Mouse (Mus musculus) forebrain, embryonic 11.5 days (tissue): ENCODE data around the gene Patl1. TPM values are rescaled to one million over a fixed set of nuclear protein-coding genes. Genes with fewer than 3 reads are reported as not detected.
"Not testable (repeated sequence)": the region's sequence is repeated elsewhere in the genome, so short reads cannot be mapped to it uniquely, and the experiment has no call there.

Source experiments
- ATAC-seq: fragments of 200-750 bp; cut with Nextera tagmentation; replicated peaks from 2 replicates; pipeline ENCODE4 v1.8.0; 2017; ENCODE audit warnings: moderate TSS enrichment; ENCODE audit not compliant: low FRiP score
- DNase-seq: peaks from one replicate; pipeline ENCODE4 v3.0.0-alpha.2; 2017; ENCODE audit warnings: low spot score
- H3K27ac ChIP-seq: fragments of 300-500 bp; sonication (generic); 2 replicates; pipeline ENCODE4 v1.5.1; 2014; ENCODE audit warnings: low read depth, low read length
- H3K27me3 ChIP-seq: fragments of 300-500 bp; sonication (generic); 2 replicates; pipeline ENCODE4 v1.6.1; 2014; ENCODE audit warnings: mild to moderate bottlenecking, low read length, mixed read lengths; ENCODE audit not compliant: control insufficient read depth, insufficient read depth
- H3K36me3 ChIP-seq: fragments of 300-500 bp; sonication (generic); 2 replicates; pipeline ENCODE4 v1.6.1; 2014; ENCODE audit warnings: mild to moderate bottlenecking, low read length, moderate library complexity, mixed read lengths; ENCODE audit not compliant: control insufficient read depth, insufficient read depth
- H3K4me1 ChIP-seq: fragments of 300-500 bp; sonication (generic); replicated peaks from 2 replicates; pipeline ENCODE4 v1.6.1; 2014; ENCODE audit warnings: low read length, mixed read lengths; ENCODE audit not compliant: control insufficient read depth, insufficient read depth
- H3K4me2 ChIP-seq: fragments of 300-500 bp; sonication (generic); 2 replicates; pipeline ENCODE4 v1.6.1; 2014; ENCODE audit warnings: low read depth, mild to moderate bottlenecking, low read length, moderate library complexity, mixed read lengths; ENCODE audit not compliant: severe bottlenecking
- H3K4me3 ChIP-seq: fragments of 300-500 bp; sonication (generic); 2 replicates; pipeline ENCODE4 v1.5.1; 2014; ENCODE audit warnings: low read depth, low read length
- H3K9ac ChIP-seq: fragments of 300-500 bp; sonication (generic); 2 replicates; pipeline ENCODE4 v1.6.1; 2014; ENCODE audit warnings: low read length
- H3K9me3 ChIP-seq: fragments of 300-500 bp; sonication (generic); 2 replicates; pipeline ENCODE4 v1.6.1; 2016; ENCODE audit warnings: low read length, mixed read lengths; ENCODE audit not compliant: control insufficient read depth
- WGBS: fragments of 180-500 bp; shearing (Covaris S2); extraction: QIAGEN DNeasy Blood & Tissue Kit; methylation state at CpG from one replicate; pipeline ENCODE4 v1.1.7; 2014; 5-methylcytosine and 5-hydroxymethylcytosine counted together
- polyA plus RNA-seq: library from polyadenylated mRNA; unstranded; fragments of >200 nt; fragmentation: Nextera tagmentation; extraction: Ambion mirVana; gene quantifications from 2 replicates; pipeline ENCODE4 v1.2.1, GENCODE M21; 2014

Patl1 gene
- polyA plus RNA-seq, 1 experiment from 2014 or later = 35.5 TPM

DNA sequence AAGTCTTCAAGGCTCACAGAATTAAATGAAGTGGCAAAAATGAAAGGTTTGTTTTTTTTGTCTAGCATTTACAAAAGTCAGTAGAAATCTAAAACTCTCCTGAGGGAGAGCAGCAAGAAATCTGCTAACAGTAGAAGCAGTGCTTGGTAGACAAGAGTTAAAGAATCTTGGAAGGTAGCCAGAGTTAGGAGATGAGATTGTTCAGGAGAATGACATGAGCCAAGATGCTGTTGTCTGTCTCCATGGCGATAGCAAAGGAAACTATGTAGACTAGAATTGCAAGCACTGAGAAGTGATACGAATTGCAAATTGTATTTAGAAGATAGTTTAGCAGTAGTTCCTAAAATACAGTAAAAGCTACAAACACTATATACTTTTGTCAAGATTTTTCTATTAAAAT lies 3.6 kb downstream of the Patl1 start:
- H3K36me3 ChIP-seq = no peaks in the 10 kb centered on the region; the same call in 1 of the 2 replicates
- H3K4me2 ChIP-seq = no peak overlapping the region
- H3K27ac ChIP-seq = no peak overlapping the region
- no peak overlapping the region for H3K9ac ChIP-seq
- ATAC-seq = no peak
- H3K27me3 ChIP-seq = no peaks in the 10 kb centered on the region
- H3K9me3 ChIP-seq = no peaks in the 10 kb centered on the region
- H3K4me3 ChIP-seq = no peak overlapping the region
- DNase-seq = no peak
- no peaks in the 10 kb centered on the region; the same call in 1 of the 2 replicates for H3K4me1 ChIP-seq
- 73% methylated on average over 2 of the region's 2 CpGs for WGBS

DNA sequence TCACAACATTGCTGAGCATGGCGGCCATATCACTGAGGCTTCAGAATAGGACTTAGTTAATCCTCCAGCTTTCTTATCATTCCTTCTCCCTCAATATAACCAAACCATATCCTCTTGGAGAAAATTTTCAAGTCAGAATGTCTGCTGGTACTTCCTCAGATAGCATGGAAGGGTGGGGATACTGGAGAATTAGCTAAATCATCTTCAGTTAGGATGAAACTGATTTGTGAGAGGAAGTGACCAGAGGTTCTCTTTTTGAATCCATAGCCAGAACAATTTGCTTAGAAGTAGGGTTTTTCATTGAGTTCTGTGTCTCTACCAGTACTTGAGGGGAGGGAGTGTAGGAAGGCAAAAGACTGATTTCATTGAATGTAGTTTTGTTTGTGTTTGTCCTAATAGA lies 9.9 kb downstream of the Patl1 start:
- WGBS = 97% methylated on average over 1 of the region's 1 CpGs
- no peak for ATAC-seq
- H3K9ac ChIP-seq = no peak overlapping the region
- H3K27ac ChIP-seq = no peak overlapping the region
- H3K9me3 ChIP-seq = no peaks in the 10 kb centered on the region
- H3K36me3 ChIP-seq = peaks cover 10% of the 10 kb centered on the region; the same call in 1 of the 2 replicates
- H3K4me1 ChIP-seq = no peaks in the 10 kb centered on the region
- no peaks in the 10 kb centered on the region for H3K27me3 ChIP-seq
- H3K4me2 ChIP-seq = no peak overlapping the region
- no peak overlapping the region for H3K4me3 ChIP-seq
- DNase-seq = no peak

DNA sequence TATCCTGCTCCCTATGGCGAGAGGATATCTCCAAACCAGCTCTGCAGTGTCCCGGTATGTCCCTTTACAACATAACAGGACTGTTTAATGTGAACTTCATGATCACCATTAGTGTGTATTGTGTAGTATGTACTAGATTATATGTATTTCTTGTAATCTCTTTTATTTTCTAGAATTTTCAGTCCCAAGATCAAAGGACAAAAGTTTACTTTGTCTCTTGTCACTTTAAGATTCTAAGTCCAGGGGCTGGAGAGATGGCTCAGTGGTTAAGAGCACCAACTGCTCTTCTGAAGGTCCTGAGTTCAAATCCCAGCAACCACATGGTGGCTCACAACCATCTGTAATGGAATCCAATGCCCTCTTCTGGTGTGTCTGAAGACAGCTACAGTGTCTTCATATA lies 10.3 kb downstream of the Patl1 start:
- H3K4me2 ChIP-seq, H3K4me1 ChIP-seq, H3K27ac ChIP-seq, DNase-seq, ATAC-seq, H3K9me3 ChIP-seq, H3K9ac ChIP-seq, H3K27me3 ChIP-seq, H3K4me3 ChIP-seq: not testable (repeated sequence)
- H3K36me3 ChIP-seq = peaks cover 10% of the 10 kb centered on the region; the same call in 1 of the 2 replicates
- 95% methylated on average over 2 of the region's 2 CpGs for WGBS

DNA sequence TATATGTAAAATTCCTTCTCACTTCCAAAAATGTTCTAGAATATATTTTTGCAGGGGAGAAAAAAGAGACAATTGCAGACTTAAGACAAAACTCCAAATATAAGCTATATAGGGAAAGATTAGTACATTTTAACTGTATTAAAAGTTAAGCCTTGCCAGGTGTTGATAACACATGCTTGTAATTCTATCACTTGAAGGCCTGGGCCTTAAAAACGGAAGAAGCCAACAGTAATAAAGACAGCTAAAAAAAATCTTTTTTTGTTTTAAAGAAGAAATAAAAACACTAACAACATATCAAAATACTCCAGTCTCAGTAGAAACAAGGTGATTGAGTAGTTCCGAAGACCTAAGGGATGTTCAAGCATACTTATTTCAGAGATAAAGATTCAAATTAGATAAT lies 14.2 kb downstream of the Patl1 start:
- 95% methylated on average over 2 of the region's 2 CpGs for WGBS
- H3K36me3 ChIP-seq = peaks cover 9% of the 10 kb centered on the region; the same call in 1 of the 2 replicates
- H3K4me2 ChIP-seq = no peak overlapping the region
- DNase-seq (no peak), ATAC-seq (no peak)
- no peaks in the 10 kb centered on the region for H3K4me1 ChIP-seq
- no peak overlapping the region for H3K4me3 ChIP-seq
- no peaks in the 10 kb centered on the region for H3K27me3 ChIP-seq
- no peak overlapping the region for H3K27ac ChIP-seq
- no peaks in the 10 kb centered on the region for H3K9me3 ChIP-seq
- H3K9ac ChIP-seq = no peak overlapping the region

DNA sequence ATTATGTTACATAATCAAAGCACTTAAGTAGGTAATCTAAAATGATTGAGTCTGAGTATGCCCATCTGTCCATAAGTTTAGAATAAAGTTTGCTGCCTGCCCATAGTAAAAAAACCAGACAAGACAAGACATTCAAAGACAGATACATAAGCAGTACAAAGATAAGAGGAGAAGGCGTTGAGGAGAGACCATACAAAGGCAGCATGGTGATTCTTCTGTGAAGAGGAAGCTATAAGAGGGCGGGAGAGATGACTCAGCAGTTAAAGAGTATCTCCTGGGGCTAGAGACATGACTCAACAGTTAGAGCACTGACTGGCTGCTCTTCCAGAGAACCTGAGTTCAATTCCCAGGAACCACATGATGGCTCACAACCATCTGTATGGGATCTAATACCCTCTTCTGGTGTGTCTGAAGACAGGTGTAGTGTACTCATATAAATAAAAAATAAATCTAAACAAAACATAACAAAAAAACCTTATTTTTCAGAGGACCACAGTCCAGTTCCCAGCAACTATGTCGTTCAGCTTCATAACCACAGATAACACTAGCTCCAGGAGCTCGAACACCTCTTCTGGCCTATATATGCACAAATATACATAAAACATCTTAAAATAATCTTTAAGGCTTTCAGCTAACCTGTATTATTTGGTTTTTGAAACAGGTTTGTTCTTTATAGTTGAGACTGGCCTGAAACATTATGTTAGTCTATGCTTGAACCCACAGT lies 16.0 kb downstream of the Patl1 start:
- Histone ChIP-seq H3K27me3 (no peaks in the 10 kb centered on the region), H3K9me3 (no peaks in the 10 kb centered on the region), H3K27ac (no peak overlapping the region), H3K4me3 (no peak overlapping the region), H3K9ac (no peak overlapping the region), H3K36me3 (peaks cover 8% of the 10 kb centered on the region; the same call in 1 of the 2 replicates), H3K4me2 (no peak overlapping the region), H3K4me1 (no peaks in the 10 kb centered on the region)
- ATAC-seq = no peak
- no peak for DNase-seq
- WGBS = 88% methylated on average over 4 of the region's 4 CpGs

DNA sequence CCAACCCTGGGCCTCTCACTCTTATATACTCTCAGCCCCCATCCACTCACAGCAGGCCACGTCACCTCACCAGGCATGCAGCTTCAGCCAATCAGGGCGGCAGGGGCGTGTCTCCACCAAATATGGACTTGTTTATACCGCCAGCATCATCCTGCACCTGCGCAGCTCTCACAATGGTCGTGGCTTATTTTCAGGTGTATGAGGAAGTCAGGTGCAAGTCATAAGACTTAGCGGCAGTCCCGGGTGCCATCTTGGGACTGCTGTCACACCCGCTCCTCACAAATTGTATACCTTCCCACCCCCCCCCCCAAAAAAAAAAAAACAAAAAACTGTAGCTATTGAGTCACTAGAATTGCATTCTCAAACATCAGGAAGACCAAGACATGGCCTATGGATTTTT lies 34.3 kb downstream of the Patl1 start:
- whole genome bisulfite sequencing = 95% methylated on average over 9 of the region's 9 CpGs

DNA sequence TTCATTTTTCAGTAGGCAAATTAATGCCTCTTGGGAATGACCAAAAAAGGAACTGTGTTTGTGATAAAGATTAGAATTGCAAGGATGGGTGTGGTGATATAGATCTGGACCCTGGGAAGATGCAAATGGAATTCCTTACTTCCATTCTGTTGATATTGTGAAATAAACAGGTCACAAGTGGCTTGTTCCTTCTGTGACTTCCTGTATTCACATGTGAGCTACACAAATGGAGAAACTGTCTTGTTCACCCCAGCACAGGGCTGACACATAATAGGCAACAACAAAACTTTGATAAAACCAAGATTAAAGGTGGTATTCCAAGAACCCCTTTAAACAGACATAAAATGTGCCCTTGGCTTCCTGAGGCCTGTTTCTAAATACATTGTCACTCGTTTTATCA lies 37.7 kb downstream of the Patl1 start:
- Histone ChIP-seq H3K27ac (no peak overlapping the region), H3K9ac (no peak overlapping the region), H3K4me3 (no peak overlapping the region), H3K4me1 (no peaks in the 10 kb centered on the region), H3K4me2 (no peak overlapping the region), H3K27me3 (no peaks in the 10 kb centered on the region), H3K36me3 (no peaks in the 10 kb centered on the region; the same call in 1 of the 2 replicates), H3K9me3 (no peaks in the 10 kb centered on the region)
- peak; percentile 4 for DNase-seq
- 67% methylated on average over 1 of the region's 1 CpGs for WGBS
- ATAC-seq = no peak

More for the DNA sequence above, 34.3 kb downstream of the Patl1 start:
- not testable (repeated sequence) for H3K4me1 ChIP-seq, H3K9ac ChIP-seq, ATAC-seq, H3K36me3 ChIP-seq, H3K4me2 ChIP-seq, H3K27me3 ChIP-seq, DNase-seq, H3K4me3 ChIP-seq, H3K27ac ChIP-seq, H3K9me3 ChIP-seq

DNA sequence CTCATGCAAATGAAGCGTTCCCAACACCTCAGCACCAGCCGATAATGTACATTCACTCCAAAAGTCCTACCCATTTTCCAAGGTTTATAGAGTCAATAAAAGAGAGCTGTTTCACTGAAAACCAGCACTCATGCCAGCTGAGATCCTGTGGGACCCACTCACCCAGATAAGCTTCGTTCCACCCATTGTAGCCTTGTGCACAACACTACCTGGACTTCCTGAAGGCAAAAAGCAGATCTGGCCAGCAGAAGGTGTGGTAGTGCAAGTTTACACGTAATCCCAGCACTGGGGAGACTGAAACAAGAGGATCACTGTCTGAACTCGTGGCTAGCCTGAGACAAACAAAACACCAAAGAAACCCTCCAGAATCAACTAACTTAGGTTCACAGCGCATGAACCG lies 38.5 kb downstream of the Patl1 start:
- H3K4me2 ChIP-seq = no peak overlapping the region
- H3K9me3 ChIP-seq = no peaks in the 10 kb centered on the region
- ATAC-seq = no peak
- H3K4me1 ChIP-seq = no peaks in the 10 kb centered on the region
- 78% methylated on average over 7 of the region's 7 CpGs for WGBS
- H3K9ac ChIP-seq = no peak overlapping the region
- no peak overlapping the region for H3K27ac ChIP-seq
- peak; percentile 28 for DNase-seq
- H3K27me3 ChIP-seq = no peaks in the 10 kb centered on the region
- H3K4me3 ChIP-seq = no peak overlapping the region
- H3K36me3 ChIP-seq = no peaks in the 10 kb centered on the region; the same call in 1 of the 2 replicates

DNA sequence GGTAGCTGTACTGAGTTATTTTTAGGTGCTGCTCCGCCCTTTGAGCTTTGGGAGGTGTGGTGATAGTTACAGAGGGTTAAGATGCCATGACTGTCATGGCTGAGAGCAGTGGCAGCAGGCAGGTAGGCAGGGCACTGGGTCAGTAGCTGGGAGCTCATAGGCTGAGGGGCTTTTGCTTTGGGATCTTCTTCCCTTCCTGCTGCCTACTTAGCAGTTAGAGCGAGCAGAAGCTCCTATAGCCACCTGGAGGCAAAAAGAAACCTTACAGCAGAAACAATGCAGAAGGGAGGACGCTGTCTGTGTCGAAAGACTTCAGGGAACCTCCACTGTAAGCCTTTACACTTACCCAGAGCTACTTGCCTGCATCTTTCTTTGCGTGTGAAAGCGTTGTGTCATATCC lies 42.0 kb downstream of the Patl1 start:
- DNase-seq (no peak), ATAC-seq (no peak)
- Histone ChIP-seq H3K36me3 (no peaks in the 10 kb centered on the region), H3K4me1 (no peaks in the 10 kb centered on the region), H3K4me2 (no peak overlapping the region), H3K4me3 (no peak overlapping the region), H3K9me3 (no peaks in the 10 kb centered on the region), H3K9ac (no peak overlapping the region), H3K27me3 (no peaks in the 10 kb centered on the region), H3K27ac (no peak overlapping the region)
- 50% methylated on average over 6 of the region's 6 CpGs for WGBS
